Mouse (Mus musculus) NIH3T3 (cell line): ENCODE measurements around the gene Qtrt2.

Experiments used
- DNase-seq: peaks from one replicate; pipeline ENCODE4 v3.0.0-alpha.2; 2012; ENCODE audit warnings: low read depth

Qtrt2 gene

GRCm38 (mm10) chr16:43814644-43815043 lies 112.0 kb downstream of the Qtrt2 start:
- DNase-seq = no peak
